ENCODE assay signal across 8 mouse cellular contexts in genomic region chr6:51470311-51471178, GRCm38 (mm10). TPM values are rescaled to one million over a fixed set of nuclear protein-coding genes. Genes with fewer than 3 reads are reported as not detected.
DNase-seq lines count a peak whose midpoint lies in the region; ATAC-seq and TF ChIP-seq lines count a peak whose summit lies in the region.

TSS of gene Cbx3 (plus strand) at chr6:51470360.

- no peaks in the 10 kb centered on the region for H3K4me1 ChIP-seq in brown adipose tissue, adult 24 weeks (ENCODE audit: control insufficient read depth, insufficient read depth, insufficient read length, low read length)
- peaks cover 37% of the 10 kb centered on the region for H3K4me1 ChIP-seq in heart, embryonic 13.5 days
- H3K4me1 ChIP-seq in liver, embryonic 14.5 days (replicated peaks; ENCODE audit: control insufficient read depth in 2 of 2, insufficient read depth in 2 of 2, low read length in 1 of 2) = peaks cover 12 to 18% of the 10 kb centered on the region in 2 experiments
- peaks cover 26% of the 10 kb centered on the region for H3K4me1 ChIP-seq in neural tube, embryonic 12.5 days

- peak within 1 kb of the TSS; percentile 100 for H3K27ac ChIP-seq in brown adipose tissue, adult 24 weeks (replicated peaks; ENCODE audit: low read depth, low read length)
- peak within 1 kb of the TSS; percentile 100 for H3K27ac ChIP-seq in heart, embryonic 13.5 days (replicated peaks)
- H3K27ac ChIP-seq in liver, embryonic 14.5 days = peak within 1 kb of the TSS; percentile 97
- peak within 1 kb of the TSS; percentile 100 for H3K27ac ChIP-seq in neural tube, embryonic 12.5 days

- H3K4me2 ChIP-seq in heart, embryonic 13.5 days = peak within 1 kb of the TSS; percentile 77
- peak within 1 kb of the TSS; percentile 85 for H3K4me2 ChIP-seq in liver, embryonic 14.5 days (ENCODE audit: low read depth)
- H3K4me2 ChIP-seq in neural tube, embryonic 12.5 days (replicated peaks) = peak within 1 kb of the TSS; percentile 57

- DNase-seq in kidney, postnatal 10 days = peak; percentile 93
- DNase-seq in liver, embryonic 14.5 days (ENCODE audit: low read depth in 3 of 3, low spot score in 3 of 3) = peak; percentile 80 to 86 (median 85)
- peak; percentile 40 for DNase-seq in telencephalon, adult 2 months (ENCODE audit: low read depth, low spot score)

- no peak for TF ChIP-seq CTCF in liver, embryonic 14.5 days (IDR thresholded peaks at IDR 0.05; ENCODE audit: low read depth)

- no peaks in the 10 kb centered on the region for H3K27me3 ChIP-seq in heart, embryonic 13.5 days (replicated peaks)
- H3K27me3 ChIP-seq in liver, embryonic 14.5 days (ENCODE audit: control insufficient read depth, insufficient read depth, low read length) = no peaks in the 10 kb centered on the region
- no peaks in the 10 kb centered on the region for H3K27me3 ChIP-seq in neural tube, embryonic 12.5 days (replicated peaks)

- H3K9me3 ChIP-seq in heart, embryonic 13.5 days = no peaks in the 10 kb centered on the region
- no peaks in the 10 kb centered on the region for H3K9me3 ChIP-seq in liver, embryonic 14.5 days (ENCODE audit: control insufficient read depth, low read length)
- H3K9me3 ChIP-seq in neural tube, embryonic 12.5 days = no peaks in the 10 kb centered on the region

- peak within 1 kb of the TSS; percentile 100 for H3K9ac ChIP-seq in heart, embryonic 13.5 days
- peak within 1 kb of the TSS; percentile 100 for H3K9ac ChIP-seq in liver, embryonic 14.5 days (replicated peaks)
- peak within 1 kb of the TSS; percentile 99 for H3K9ac ChIP-seq in neural tube, embryonic 12.5 days

- peak; percentile 50 for ATAC-seq in CD4-positive, CD25-positive, alpha-beta regulatory T cell, adult 4 months
- ATAC-seq in erythroid progenitor cell, adult 5-6 weeks (replicated peaks; ENCODE audit: low FRiP score, poor library complexity, severe bottlenecking) = peak; percentile 75
- ATAC-seq in heart, embryonic 13.5 days (ENCODE audit: extremely low read depth, insufficient number of reproducible peaks, low FRiP score, low TSS enrichment) = peak; percentile 77
- ATAC-seq in liver, embryonic 14.5 days (ENCODE audit: insufficient read depth) = peak; percentile 79
- peak; percentile 85 for ATAC-seq in neural tube, embryonic 12.5 days (ENCODE audit: low FRiP score, low read depth)

- H3K4me3 ChIP-seq in brown adipose tissue, adult 24 weeks (ENCODE audit: insufficient read depth, low read depth, low read length) = peak within 1 kb of the TSS; percentile 92
- H3K4me3 ChIP-seq in heart, embryonic 13.5 days = peak within 1 kb of the TSS; percentile 94
- peak within 1 kb of the TSS; percentile 85 to 100 for H3K4me3 ChIP-seq in liver, embryonic 14.5 days (ENCODE audit: insufficient read depth in 1 of 2, low read depth in 2 of 2, low read length in 2 of 2)
- peak within 1 kb of the TSS; percentile 91 for H3K4me3 ChIP-seq in neural tube, embryonic 12.5 days

- peaks cover 54% of the 10 kb centered on the region for H3K36me3 ChIP-seq in heart, embryonic 13.5 days
- peaks cover 54% of the 10 kb centered on the region for H3K36me3 ChIP-seq in liver, embryonic 14.5 days (replicated peaks; ENCODE audit: control insufficient read depth, insufficient read depth, low read depth)
- peaks cover 26% of the 10 kb centered on the region for H3K36me3 ChIP-seq in neural tube, embryonic 12.5 days

- no peak for TF ChIP-seq EP300 in liver, embryonic 14.5 days (IDR thresholded peaks at IDR 0.05; ENCODE audit: low read depth)

- WGBS in heart, embryonic 13.5 days = under 1% methylated on average over 75 of the region's 99 CpGs
- whole genome bisulfite sequencing in liver, embryonic 14.5 days (ENCODE audit: insufficient replicate concordance) = under 1% methylated on average over 94 of the region's 99 CpGs
- WGBS in neural tube, embryonic 12.5 days = 1% methylated on average over 92 of the region's 99 CpGs

RNA-seq across cellular contexts. Expression of gene Cbx3, which starts in this region (rescaled TPM):
- polyA plus RNA-seq in CD4-positive, CD25-positive, alpha-beta regulatory T cell, adult 4 months (2017; shearing (Covaris generic)) = 100 to 1,000 TPM; 577 to 675 TPM
- polyA plus RNA-seq in brown adipose tissue, adult 24 weeks (2012; ENCODE audit: insufficient read depth, insufficient read length, missing spikeins) = 61.0 and 87.0 TPM in 2 replicates
- total RNA-seq in erythroid progenitor cell, adult 5-6 weeks (2015; ENCODE audit: low replicate concordance) = 276 and 309 TPM in 2 replicates
- 350 and 420 TPM in 2 replicates for total RNA-seq in erythroid progenitor cell, adult 5-6 weeks (2017; ENCODE audit: low replicate concordance)
- 320 and 353 TPM in 2 replicates for polyA plus RNA-seq in heart, embryonic 13.5 days (2015; fragmentation: Nextera tagmentation; extraction: Ambion mirVana)
- polyA plus RNA-seq in liver, embryonic 14.5 days (2012; rRNA removed) = 25.8 and 50.6 TPM in 2 replicates
- 264 and 269 TPM in 2 replicates for polyA plus RNA-seq in liver, embryonic 14.5 days (2014; fragmentation: Nextera tagmentation; extraction: Ambion mirVana)
- 569 and 589 TPM in 2 replicates for polyA plus RNA-seq in neural tube, embryonic 12.5 days (2016; fragmentation: Nextera tagmentation; extraction: Ambion mirVana)

Comparison
In these comparisons a context has a peak if more than half of its experiments do, and no peak if none do; other contexts are left out.
1. Peak in every context shown above with its lines: DNase-seq, ATAC-seq, H3K4me3 ChIP-seq and H3K27ac ChIP-seq.
2. DNase-seq: peak in every context shown above with its lines; median percentile 93 in kidney, postnatal 10 days; 85 in liver, embryonic 14.5 days; 40 in telencephalon, adult 2 months.